Mouse (Mus musculus) hindbrain, embryonic 13.5 days (tissue): Measurements from ENCODE around the gene Hnf4a. TPM values are rescaled to one million over a fixed set of nuclear protein-coding genes. Genes with fewer than 3 reads are reported as not detected.

Source experiments
- ATAC-seq: fragments of 200-750 bp; cut with Nextera tagmentation; 2 replicates; pipeline ENCODE4 v1.8.0; 2017; ENCODE audit warnings: moderate TSS enrichment; ENCODE audit not compliant: low FRiP score
- H3K27ac ChIP-seq: fragments of 300-500 bp; sonication (generic); 2 replicates; pipeline ENCODE4 v1.5.1; 2015; ENCODE audit warnings: inconsistent platforms, mild to moderate bottlenecking, moderate library complexity
- H3K27me3 ChIP-seq: fragments of 300-500 bp; sonication (generic); 2 replicates; pipeline ENCODE4 v1.6.1; 2015; ENCODE audit warnings: mild to moderate bottlenecking, inconsistent platforms
- H3K36me3 ChIP-seq: fragments of 300-500 bp; sonication (generic); 2 replicates; pipeline ENCODE4 v1.6.1; 2015; ENCODE audit warnings: mild to moderate bottlenecking, inconsistent platforms
- H3K4me1 ChIP-seq: fragments of 300-500 bp; sonication (generic); replicated peaks from 2 replicates; pipeline ENCODE4 v1.6.1; 2015; ENCODE audit warnings: inconsistent platforms
- H3K4me2 ChIP-seq: fragments of 300-500 bp; sonication (generic); 2 replicates; pipeline ENCODE4 v1.6.1; 2015; ENCODE audit warnings: inconsistent platforms, mild to moderate bottlenecking, moderate library complexity
- H3K4me3 ChIP-seq: fragments of 300-500 bp; sonication (generic); 2 replicates; pipeline ENCODE4 v1.5.1; 2015; ENCODE audit warnings: mild to moderate bottlenecking, inconsistent platforms
- H3K9ac ChIP-seq: fragments of 300-500 bp; sonication (generic); 2 replicates; pipeline ENCODE4 v1.6.1; 2015; ENCODE audit warnings: mild to moderate bottlenecking, inconsistent platforms
- H3K9me3 ChIP-seq: fragments of 300-500 bp; sonication (generic); 2 replicates; pipeline ENCODE4 v1.6.1; 2016; ENCODE audit warnings: inconsistent platforms
- WGBS: fragments of 180-500 bp; shearing (Covaris S2); methylation state at CpG from one replicate; pipeline ENCODE4 v1.1.7; 2015; 5-methylcytosine and 5-hydroxymethylcytosine counted together
- polyA plus RNA-seq: library from polyadenylated mRNA; unstranded; fragments of >200 nt; fragmentation: Nextera tagmentation; extraction: Ambion mirVana; gene quantifications from 2 replicates; pipeline ENCODE4 v1.2.1, GENCODE M21; 2015

The Hnf4a gene
- polyA plus RNA-seq, 1 experiment from 2014 or later, result 0.09 TPM

DNA sequence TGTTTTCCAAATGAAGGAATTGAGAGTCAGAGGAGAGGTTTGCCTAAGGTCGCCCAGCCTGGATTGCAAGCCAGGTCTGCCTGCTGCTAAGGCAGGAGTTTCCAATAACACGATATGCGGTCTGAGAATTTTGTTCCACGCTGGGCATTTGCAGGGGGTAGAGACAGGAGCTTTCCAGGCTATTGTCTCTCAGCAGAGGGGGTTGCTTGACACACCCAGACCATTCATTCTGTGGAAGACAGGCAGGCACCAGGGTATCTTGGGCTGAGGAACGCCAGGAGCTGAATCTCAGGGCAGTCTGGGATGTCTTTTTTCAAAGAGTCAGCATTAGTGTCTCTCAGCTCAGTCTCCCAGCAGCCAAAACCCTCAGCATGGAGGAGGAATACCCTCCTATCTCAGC is 13.6 kb upstream of the Hnf4a start:
- Histone ChIP-seq H3K9me3 (no peaks in the 10 kb centered on the region), H3K36me3 (no peaks in the 10 kb centered on the region), H3K9ac (0 out of 2 replicates have a peak overlapping the region, but pooled peaks have one; percentile 29), H3K27me3 (no peaks in the 10 kb centered on the region), H3K4me3 (no peak overlapping the region), H3K27ac (no peak overlapping the region), H3K4me2 (no peak overlapping the region), H3K4me1 (peaks cover 14% of the 10 kb centered on the region; the same call in 1 of the 2 replicates)
- WGBS, result 15% methylated on average over 5 of the region's 5 CpGs
- ATAC-seq, result no peak

DNA sequence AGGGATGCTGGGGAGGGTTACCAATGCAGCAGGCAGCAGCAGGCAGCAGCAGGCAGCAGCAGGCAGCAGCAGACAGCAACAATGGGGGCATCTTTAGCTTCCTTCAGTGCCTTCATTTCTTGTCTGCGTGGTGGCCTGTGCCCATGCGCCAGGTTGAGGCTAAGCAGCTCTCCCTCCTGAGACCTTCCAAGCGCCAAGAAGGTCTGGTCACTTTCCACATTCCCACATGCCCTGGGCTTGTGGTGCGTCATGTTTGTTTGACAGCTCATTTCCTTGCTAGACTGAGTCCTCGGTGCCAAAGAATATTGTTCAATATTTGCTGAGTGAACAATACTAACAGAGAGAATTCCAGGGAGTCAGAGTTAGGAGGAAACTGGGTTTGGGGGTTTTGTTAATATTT is 12.6 kb upstream of the Hnf4a start:
- no peak overlapping the region for H3K4me2 ChIP-seq
- no peaks in the 10 kb centered on the region for H3K36me3 ChIP-seq
- WGBS, result 55% methylated on average over 5 of the region's 5 CpGs
- H3K4me1 ChIP-seq, result peaks cover 14% of the 10 kb centered on the region; the same call in 1 of the 2 replicates
- H3K9me3 ChIP-seq, result no peaks in the 10 kb centered on the region
- H3K27ac ChIP-seq, result no peak overlapping the region
- ATAC-seq, result no peak
- no peak overlapping the region for H3K4me3 ChIP-seq
- H3K27me3 ChIP-seq, result no peaks in the 10 kb centered on the region
- no peak overlapping the region for H3K9ac ChIP-seq

DNA sequence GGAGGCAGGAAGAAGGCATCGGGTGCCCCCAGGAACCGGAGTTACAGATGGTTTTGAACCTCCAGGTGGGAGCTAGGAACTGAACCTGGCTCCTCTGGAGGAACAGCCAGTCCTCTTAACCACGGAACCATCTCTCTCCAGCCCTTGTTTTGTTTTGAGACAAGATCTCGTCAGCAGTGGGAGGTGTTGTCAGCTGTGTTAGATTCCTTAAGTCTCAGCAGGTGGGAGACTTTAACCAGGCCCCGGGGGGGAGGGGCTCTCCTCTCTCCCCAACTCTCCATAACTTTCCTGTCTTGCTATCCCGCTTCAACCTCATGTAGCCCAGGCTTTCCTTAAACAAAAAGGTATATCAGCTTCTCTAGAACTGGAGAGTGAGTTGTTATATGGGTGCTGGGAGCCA is 12.2 kb upstream of the Hnf4a start:
- Histone ChIP-seq H3K4me3 (no peak overlapping the region), H3K36me3 (no peaks in the 10 kb centered on the region), H3K9ac (no peak overlapping the region), H3K9me3 (no peaks in the 10 kb centered on the region), H3K4me2 (no peak overlapping the region), H3K4me1 (peaks cover 14% of the 10 kb centered on the region; the same call in 1 of the 2 replicates), H3K27ac (no peak overlapping the region), H3K27me3 (no peaks in the 10 kb centered on the region)
- WGBS, result 38% methylated on average over 6 of the region's 6 CpGs
- ATAC-seq, result no peak

DNA sequence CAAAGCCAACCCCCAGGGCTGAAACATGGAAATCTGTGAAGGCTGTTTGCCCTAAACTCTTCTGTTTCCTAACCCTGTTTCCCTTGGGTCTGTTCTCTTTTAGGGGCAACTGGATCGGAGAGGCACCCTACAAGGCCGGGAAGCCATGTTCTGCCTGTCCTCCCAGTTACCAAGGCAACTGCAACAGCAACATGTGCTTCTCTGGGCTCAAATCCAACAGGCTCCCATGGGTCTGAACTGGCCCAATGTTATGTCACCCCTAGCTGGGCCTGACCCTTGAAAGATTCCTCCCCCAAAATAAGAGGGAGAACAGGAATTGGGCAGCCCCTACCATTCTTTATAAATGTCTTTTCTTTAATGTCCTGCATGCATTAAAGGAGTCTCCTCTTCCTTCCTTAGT is 4.4 kb upstream of the Hnf4a start:
- H3K4me2 ChIP-seq, result no peak overlapping the region
- WGBS, result 68% methylated on average over 2 of the region's 2 CpGs
- no peak overlapping the region for H3K4me3 ChIP-seq
- H3K9me3 ChIP-seq, result no peaks in the 10 kb centered on the region
- H3K27ac ChIP-seq, result no peak overlapping the region
- no peak for ATAC-seq
- no peaks in the 10 kb centered on the region for H3K27me3 ChIP-seq
- H3K36me3 ChIP-seq, result no peaks in the 10 kb centered on the region
- no peaks in the 10 kb centered on the region for H3K4me1 ChIP-seq
- H3K9ac ChIP-seq, result no peak overlapping the region

DNA sequence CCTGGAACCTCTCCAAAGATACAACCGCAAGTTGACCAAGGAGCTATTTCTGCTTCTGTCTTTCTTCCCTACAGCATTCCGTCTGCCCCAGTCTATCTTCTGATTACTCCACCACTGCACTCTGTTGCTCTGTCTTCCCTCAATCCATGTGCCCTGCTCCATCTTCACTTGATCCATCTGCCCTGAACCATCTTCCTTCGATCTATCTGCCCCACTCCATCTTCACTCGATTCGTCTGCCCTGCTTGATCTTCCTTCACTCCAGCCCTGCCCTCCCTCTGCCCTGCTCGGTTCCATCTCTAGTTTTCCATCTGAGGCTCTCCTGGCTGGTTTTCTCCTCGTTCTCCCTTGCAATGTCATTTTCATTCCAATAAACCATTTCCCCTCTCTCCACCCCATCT is 3.4 kb upstream of the Hnf4a start:
- ATAC-seq, result no peak
- Histone ChIP-seq H3K27ac (no peak overlapping the region), H3K9me3 (no peaks in the 10 kb centered on the region), H3K9ac (no peak overlapping the region), H3K27me3 (no peaks in the 10 kb centered on the region), H3K4me2 (no peak overlapping the region), H3K4me1 (no peaks in the 10 kb centered on the region), H3K4me3 (no peak overlapping the region), H3K36me3 (no peaks in the 10 kb centered on the region)
- 77% methylated on average over 7 of the region's 7 CpGs for WGBS

DNA sequence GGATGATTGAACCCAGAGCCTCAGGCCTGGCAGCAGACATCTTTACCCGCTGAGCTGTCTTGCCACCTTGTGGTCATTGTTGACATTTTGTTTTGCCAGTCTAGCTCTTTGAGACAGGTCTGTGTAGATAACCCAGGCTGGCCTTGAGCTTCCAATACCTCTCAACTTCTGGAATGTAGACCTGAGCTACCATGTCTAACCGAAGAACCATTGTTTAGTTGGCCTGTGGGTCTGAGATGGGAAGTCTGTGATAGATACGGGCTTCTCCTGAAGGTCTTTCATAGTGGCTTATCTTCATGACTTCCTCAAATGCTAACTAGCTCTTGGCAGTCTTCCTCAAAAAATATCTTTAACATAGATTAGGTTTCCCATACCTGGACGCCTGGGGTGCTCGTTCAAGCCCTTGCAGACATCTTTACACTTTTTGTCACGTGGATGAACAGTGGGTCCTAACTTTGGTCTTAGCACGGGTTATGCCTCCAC is 19.2 kb downstream of the Hnf4a start:
- 84% methylated on average over 7 of the region's 7 CpGs for WGBS
- H3K27me3 ChIP-seq, result peaks cover 4% of the 10 kb centered on the region; the same call in 1 of the 2 replicates
- no peaks in the 10 kb centered on the region for H3K36me3 ChIP-seq
- H3K4me2 ChIP-seq, result no peak overlapping the region
- no peak for ATAC-seq
- H3K9ac ChIP-seq, result no peak overlapping the region
- no peaks in the 10 kb centered on the region for H3K9me3 ChIP-seq
- H3K4me3 ChIP-seq, result no peak overlapping the region
- no peaks in the 10 kb centered on the region for H3K4me1 ChIP-seq
- no peak overlapping the region for H3K27ac ChIP-seq

DNA sequence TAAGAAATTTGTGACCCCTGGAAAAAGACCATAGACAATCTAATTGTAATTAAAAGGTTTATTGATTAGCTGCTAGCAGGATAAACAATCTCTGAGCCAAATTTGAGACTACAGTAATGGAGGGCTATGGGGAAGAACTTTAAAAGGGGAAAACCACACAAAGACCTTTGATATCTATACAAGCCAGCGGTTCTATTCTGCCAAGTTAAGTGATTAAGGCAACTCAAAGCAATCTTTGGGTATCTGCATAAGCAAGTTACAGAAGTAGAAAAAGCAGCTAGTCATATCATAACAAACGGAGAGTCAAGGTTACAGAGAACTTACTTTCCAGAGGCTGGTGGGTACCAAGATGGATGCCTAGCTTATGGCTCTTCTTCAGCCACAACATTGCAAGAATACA is 20.9 kb downstream of the Hnf4a start:
- no peak overlapping the region for H3K4me2 ChIP-seq
- H3K36me3 ChIP-seq, result no peaks in the 10 kb centered on the region
- H3K9ac ChIP-seq, result no peak overlapping the region
- ATAC-seq, result no peak
- H3K9me3 ChIP-seq, result no peaks in the 10 kb centered on the region
- peaks cover 5% of the 10 kb centered on the region; the same call in 1 of the 2 replicates for H3K27me3 ChIP-seq
- WGBS, result 89% methylated on average over 2 of the region's 2 CpGs
- no peak overlapping the region for H3K27ac ChIP-seq
- no peaks in the 10 kb centered on the region for H3K4me1 ChIP-seq
- H3K4me3 ChIP-seq, result no peak overlapping the region

DNA sequence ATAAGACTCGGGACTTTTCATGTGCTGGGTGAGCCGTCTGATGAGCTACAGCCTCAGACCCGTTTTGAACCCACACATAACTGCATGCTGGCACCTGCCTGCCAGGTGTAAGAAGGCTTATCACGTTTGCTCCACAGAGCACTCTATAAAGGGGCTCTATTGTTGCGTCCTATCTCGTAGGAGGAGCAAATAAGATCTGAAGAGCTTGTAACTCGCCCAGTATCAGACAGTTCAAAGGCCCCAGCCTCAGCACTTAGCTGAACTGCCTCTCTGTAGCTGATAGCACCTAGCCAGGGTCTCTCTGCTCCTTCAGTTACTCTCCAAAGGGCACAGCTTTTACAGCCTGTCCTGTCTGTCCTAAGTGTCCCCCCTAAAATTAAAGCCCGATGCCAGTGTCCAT is 23.8 kb downstream of the Hnf4a start:
- Histone ChIP-seq H3K9me3 (no peaks in the 10 kb centered on the region), H3K36me3 (no peaks in the 10 kb centered on the region), H3K4me3 (no peak overlapping the region), H3K27me3 (peaks cover 5% of the 10 kb centered on the region; the same call in 1 of the 2 replicates), H3K9ac (no peak overlapping the region), H3K27ac (no peak overlapping the region), H3K4me2 (no peak overlapping the region), H3K4me1 (peaks cover 4% of the 10 kb centered on the region)
- no peak for ATAC-seq
- 72% methylated on average over 8 of the region's 8 CpGs for WGBS

DNA sequence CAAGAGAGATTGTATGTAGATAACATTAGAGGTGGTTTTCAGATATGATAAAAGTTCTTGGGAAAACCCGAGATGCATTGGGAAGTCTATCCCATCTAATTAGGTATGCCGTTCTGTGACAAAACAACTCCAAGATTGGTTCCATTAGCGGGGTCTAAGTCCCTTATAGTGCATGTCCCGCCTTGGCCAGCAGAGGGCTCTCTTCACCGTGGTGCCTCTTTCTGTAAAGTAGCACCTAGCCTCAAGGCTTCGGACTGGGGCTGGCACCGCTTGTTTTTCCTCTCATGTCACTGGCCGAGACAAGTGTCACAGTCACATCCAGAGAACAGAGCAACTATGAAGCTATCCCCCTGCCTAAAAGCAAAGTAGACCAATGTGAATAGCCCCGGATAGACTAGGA is 25.3 kb downstream of the Hnf4a start:
- H3K4me3 ChIP-seq, result no peak overlapping the region
- no peaks in the 10 kb centered on the region for H3K9me3 ChIP-seq
- no peak overlapping the region for H3K4me2 ChIP-seq
- peaks cover 10% of the 10 kb centered on the region for H3K27me3 ChIP-seq
- no peak overlapping the region for H3K27ac ChIP-seq
- no peak for ATAC-seq
- H3K9ac ChIP-seq, result no peak overlapping the region
- no peaks in the 10 kb centered on the region for H3K36me3 ChIP-seq
- 11% methylated on average over 9 of the region's 9 CpGs for WGBS
- H3K4me1 ChIP-seq, result peaks cover 4% of the 10 kb centered on the region

DNA sequence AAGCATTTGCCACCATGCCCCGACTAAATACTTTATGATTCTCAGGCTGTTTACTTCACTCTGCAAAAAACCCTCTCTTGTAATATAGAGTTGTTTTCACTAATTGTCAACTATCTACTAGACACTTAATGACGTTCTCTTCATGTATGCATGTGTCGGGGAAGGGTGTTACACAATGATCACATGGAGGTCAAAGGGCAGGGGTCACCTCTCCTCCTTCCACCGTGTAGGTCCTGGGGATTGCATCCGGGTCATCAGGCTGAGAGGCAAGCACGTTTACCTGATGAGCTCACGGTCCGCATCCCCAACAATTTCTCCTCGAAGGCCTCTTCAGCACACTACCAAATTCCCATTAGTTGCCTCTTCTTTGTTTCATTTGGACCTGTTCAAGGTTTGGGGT is 26.6 kb downstream of the Hnf4a start:
- peaks cover 4% of the 10 kb centered on the region for H3K4me1 ChIP-seq
- H3K36me3 ChIP-seq, result no peaks in the 10 kb centered on the region
- WGBS, result 91% methylated on average over 9 of the region's 9 CpGs
- H3K27ac ChIP-seq, result no peak overlapping the region
- no peak overlapping the region for H3K4me2 ChIP-seq
- peaks cover 10% of the 10 kb centered on the region for H3K27me3 ChIP-seq
- H3K4me3 ChIP-seq, result no peak overlapping the region
- H3K9ac ChIP-seq, result no peak overlapping the region
- ATAC-seq, result no peak
- no peaks in the 10 kb centered on the region for H3K9me3 ChIP-seq

DNA sequence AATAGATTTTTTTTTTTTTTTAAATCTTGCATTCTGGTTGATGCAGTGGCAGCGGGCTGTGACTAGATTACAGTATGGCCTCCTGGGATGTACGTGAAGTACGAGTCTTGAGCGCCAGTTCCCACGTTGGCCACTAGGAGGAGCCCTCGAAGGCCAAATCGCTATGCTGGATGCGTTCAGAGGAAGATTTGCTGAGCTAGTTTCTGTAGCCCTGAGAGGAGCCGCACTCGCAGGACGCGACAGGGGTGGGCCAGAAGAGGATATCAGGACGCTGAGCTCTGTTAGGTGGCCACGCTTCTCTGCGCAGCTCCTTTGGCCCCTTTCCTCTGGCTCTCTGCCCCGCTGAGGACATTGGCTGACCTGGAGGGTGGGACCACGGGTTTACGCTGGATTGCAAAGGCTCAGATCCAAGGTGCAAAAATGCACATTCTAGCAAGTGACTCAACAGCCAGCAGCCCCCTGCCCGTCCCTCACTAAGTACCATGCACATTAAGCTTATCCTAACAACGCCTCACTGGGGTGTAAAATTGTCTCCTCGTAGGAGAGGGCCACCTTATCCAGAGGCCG is 28.4 kb downstream of the Hnf4a start:
- Histone ChIP-seq H3K36me3 (no peaks in the 10 kb centered on the region), H3K9ac (peak overlapping the region; percentile 63), H3K9me3 (no peaks in the 10 kb centered on the region), H3K4me1 (peaks cover 4% of the 10 kb centered on the region), H3K27me3 (peaks cover 10% of the 10 kb centered on the region), H3K4me3 (peak overlapping the region; percentile 27), H3K4me2 (peak overlapping the region; percentile 55), H3K27ac (no peak overlapping the region)
- 12% methylated on average over 22 of the region's 22 CpGs for WGBS
- peak; percentile 67 for ATAC-seq

DNA sequence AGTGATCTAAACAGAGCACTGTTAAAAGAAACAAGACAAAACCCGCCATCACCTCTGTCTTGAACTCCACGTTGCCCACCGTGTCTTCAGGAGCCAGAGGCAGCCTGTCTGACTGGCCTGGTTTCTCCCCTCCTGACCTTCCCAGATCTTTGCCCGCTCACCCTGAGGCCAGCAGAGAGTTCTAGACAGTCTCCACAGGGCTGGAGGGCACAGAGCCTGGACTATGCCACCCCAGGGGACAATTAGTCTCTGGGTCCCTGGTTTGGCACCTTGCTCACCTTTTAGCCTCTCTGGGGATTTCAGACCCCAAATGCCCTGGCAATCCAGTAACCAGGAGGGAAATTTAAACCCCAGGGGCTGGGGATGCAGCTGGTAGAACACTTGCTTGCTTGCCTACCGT is 30.8 kb downstream of the Hnf4a start:
- Histone ChIP-seq H3K27me3 (peaks cover 5% of the 10 kb centered on the region; the same call in 1 of the 2 replicates), H3K4me1 (peaks cover 4% of the 10 kb centered on the region), H3K4me2 (no peak overlapping the region), H3K9me3 (no peaks in the 10 kb centered on the region), H3K4me3 (no peak overlapping the region), H3K36me3 (no peaks in the 10 kb centered on the region), H3K27ac (no peak overlapping the region), H3K9ac (no peak overlapping the region)
- 79% methylated on average over 5 of the region's 5 CpGs for WGBS
- ATAC-seq, result no peak

DNA sequence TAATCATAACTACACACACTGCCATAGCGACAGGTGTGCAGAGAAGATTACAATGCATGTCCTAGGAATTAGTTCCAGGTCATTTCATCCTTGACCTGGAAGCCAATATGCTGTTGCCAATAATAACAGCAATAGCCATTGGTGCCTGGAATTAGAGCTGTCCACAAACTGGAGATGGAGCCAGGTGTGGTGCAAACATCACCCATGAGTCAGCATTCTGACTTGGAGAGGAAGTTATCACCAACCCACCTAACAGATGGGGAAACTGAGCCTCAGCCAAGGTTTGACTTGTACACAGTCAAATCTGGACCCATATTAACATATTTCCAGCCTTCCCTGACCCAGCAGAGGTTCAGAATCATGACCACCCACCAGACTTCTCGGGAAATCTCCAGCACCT is 31.8 kb downstream of the Hnf4a start:
- WGBS, result 86% methylated on average over 2 of the region's 2 CpGs
- Histone ChIP-seq H3K9ac (no peak overlapping the region), H3K27ac (no peak overlapping the region), H3K9me3 (no peaks in the 10 kb centered on the region), H3K4me3 (no peak overlapping the region), H3K27me3 (peaks cover 5% of the 10 kb centered on the region; the same call in 1 of the 2 replicates), H3K36me3 (no peaks in the 10 kb centered on the region), H3K4me2 (no peak overlapping the region), H3K4me1 (peaks cover 4% of the 10 kb centered on the region)
- ATAC-seq, result no peak
